Mouse (Mus musculus) left cerebral cortex, adult 8-10 months (tissue): ENCODE measurements around the gene Rptor. TPM values are rescaled to one million over a fixed set of nuclear protein-coding genes. Genes with fewer than 3 reads are reported as not detected.
A peak's percentile ranks its signal among the peaks of the same experiment; 100 is the strongest.

Experiments used
- DNase-seq, 2 experiments: peaks; one replicate each; pipeline ENCODE4 v3.0.0; 2022; ENCODE audit warnings: low spot score in 2 of 2
- total RNA-seq, 4 experiments: library from RNA; stranded (reverse); gene quantifications; 2 replicates each; pipeline ENCODE4 v1.2.4; 2022

Gene Rptor
- 10 to 100 TPM; 57.5 to 65.0 (median 61.0) TPM for total RNA-seq

DNA sequence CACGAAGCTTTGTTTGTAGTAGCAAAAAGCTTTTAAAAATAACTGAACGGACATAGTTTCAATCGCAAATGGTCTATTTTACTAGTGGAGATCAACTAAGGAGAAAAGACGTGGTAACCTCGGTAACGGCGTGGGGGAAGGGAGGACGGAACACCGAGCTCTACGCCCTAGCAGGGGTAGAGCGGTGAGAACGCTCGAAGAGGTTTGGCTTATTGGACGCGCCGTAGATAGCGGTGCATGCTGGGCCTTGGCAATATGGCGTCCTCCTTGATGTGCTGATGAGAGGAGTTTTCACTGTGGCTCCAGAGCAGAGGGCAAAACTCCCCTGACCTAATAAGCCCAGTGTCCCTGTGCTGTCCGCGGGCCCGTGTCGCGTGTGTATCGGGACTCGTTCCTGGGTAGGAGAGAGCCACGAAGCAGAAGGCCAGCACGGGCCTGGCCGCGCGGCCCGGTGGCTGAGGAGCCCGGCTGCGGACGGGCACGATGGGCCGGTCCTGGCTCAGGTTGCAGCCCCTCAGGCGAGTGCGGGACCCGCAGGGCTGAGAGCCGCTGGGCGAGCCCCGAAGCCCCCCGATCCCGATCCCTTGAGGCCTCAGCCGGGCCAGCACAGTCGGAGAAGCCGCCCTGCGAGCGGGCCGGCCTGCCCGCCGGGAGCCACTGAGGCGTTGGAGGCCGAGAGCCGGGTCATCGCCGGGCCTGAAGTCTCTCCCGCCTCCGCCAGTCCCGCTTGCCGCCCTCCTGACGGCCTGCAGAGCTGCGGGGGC is at the start of gene Rptor:
Rptor (plus strand) TSS at position 143 of the 764 bp plus-strand sequence.
- peak; percentile 97 to 100 for DNase-seq

DNA sequence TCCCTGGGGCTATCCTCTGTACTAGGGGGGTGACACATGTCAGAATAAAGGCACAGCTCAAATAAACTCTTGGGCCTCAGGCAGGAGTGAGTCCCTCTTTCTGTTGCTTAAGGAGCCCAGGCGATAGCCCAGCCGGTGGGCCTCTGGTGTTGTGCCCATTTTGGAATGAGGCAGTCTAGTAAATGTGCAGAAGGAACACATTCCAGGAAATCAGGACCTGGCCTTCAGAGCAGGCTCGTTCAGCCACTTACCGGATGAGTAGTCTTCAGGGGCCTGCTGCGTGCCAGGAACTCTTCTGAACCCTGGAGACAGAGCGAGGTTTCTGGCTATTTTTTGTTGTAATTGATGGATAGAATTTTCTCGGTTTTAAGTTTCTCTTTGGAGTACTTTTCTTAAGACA is 48.0 kb upstream of the Rptor start:
- no peak for DNase-seq

DNA sequence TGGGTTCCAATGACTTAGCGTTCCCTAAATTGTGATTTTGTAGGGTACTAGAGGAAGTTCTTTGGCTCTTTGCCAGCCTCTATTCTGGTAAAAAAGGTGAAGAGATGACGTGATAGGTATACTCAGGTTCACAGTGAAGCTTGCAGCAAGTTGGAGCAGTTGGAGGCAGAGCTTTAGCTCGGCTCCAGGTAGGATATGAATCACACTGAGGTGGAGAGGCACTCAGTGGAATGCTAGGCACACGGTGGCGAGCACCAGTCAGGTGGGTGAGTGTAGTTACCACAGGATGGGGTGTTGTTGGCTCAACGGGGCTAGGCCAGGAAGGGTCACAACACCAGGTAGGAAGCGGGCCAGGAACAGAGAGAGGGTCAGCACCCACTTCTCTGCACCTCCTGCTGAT is 47.5 kb upstream of the Rptor start:
- no peak for DNase-seq

DNA sequence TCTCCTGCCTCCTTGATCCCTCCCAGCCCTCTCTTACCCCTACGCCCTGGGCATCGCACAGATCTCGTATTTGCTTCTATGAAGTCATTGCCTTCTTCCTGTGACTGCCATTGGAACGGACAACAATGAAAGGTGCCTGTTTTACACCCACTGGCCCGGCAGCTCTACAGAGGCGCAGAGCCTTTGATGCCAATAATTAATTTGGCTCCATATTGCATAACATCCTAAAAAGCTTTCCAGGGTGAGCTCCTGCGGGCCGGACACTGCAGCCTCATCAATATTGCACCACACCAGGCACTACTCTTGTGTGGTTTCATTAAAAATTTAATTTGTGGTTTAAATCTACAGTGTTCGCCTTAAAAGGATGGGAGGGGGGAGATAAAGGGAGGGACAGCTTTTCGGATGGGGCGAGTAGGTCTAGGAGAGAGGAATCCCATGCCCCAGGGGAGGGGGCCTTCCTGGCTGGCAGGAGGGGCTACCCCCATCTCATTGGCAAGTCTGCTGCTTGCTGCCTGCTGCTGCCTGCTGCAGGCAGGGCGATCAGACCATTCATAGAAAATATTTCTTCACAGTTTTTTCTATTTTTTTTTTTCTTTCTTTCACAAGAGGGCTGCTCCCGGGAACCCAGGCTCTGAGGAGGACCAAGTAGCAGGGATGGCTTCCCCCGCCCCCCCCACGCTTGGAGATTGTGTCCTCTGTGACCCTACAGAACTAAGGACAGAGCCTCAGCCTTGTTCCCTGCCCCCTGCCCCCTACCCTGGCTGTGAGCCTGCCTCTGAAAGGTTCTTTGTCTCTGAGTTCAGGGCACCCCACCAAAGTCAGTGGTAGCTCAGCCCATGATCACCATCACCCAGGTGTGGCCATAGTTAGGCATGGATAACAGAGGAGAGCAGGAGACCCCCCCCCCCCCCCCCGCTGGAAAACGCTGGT is 44.5 kb upstream of the Rptor start:
- DNase-seq: no peak

DNA sequence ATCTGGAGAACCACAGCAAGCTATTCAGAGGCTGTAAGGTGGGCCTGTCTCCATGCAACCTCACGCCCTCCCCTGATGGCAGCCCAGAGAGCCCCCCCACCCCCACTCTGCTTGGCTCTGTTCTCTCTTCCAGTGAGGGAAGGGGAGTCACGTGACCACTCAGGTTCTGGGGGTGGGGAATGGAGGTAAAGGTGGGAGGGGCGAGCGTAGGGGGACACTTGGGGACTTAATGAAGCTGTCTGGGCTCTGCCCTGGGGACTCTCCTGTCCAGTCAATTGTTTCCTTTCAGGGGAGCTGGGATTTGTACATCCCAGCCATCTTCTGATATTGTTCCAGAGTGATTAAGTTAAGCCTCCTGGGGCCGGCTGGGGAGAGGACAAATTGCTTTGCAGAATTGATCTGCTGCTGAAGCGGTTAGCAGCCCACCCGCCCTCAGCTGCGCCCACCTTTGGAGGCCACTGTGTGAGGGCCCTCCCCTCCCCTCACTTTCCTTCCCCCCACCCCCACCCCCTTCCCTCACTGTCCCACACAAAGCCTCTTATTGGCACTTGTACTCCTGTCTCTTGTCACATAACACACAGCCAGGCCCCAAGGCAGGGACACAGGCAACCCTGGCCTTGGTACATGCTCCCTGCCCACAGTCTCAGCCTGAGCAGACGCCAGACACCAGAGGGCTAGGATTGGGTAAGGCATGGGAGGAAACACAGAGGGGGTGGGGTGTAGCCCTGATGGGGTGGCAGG is 43.7 kb upstream of the Rptor start:
- no peak for DNase-seq

DNA sequence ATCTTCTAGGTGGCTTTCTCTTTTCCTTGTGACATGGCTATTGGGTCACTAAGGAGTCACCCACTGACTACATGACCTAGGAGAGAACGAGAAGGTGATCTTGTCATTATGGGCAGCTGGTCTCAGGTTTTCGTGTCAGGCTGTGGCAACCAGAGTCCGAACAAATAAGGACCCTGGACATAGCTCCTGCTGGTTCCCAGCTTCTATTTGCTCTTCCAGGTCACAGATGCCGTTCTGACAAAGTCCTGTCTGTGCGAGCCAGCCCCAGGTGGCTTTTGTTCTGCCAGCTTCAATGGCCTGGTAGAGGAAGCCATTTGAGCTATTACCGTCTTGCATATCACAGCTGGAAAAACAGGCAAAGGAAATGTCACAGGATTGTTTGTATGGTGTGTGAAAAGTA is 40.4 kb upstream of the Rptor start:
- DNase-seq: no peak

DNA sequence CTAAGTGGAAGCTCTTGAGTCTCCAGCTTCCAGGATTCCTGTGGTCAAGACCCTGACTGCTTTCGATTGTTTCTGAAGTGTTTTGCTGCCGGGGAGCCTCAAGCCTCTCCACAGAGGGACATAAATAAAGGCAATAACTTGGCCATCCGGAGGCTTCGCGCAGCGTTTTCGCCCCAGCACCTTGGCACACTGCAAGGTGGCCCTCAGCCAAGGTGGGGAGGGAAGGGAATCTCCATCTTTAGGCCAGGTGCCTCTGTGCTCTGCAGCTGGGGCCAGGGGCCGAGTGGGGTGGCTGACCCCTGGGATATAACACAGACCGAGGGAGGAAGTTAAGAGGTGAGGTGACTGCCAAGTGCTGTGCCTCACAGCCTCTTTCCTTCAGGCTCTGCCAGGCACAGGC is 39.5 kb upstream of the Rptor start:
- DNase-seq: no peak

DNA sequence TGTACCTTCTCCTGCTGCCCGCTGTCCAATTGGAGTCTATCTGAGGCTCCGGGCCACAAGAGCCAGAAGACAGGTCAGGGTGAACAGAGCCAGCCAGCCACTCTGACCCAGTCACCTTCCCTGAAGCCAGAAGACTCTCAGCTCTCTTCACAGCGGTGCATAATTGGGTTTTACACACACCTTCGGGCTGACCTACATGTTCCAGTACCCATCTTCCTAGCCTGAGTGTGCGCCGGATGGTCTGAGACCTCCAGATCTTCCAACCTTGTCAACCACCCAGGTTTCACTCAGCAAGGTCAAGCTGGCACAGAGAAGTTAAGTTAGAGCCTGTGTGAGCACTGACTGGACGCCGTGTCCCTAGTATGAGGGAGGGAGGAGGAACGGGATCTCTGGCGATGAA is 38.3 kb upstream of the Rptor start:
- no peak for DNase-seq

DNA sequence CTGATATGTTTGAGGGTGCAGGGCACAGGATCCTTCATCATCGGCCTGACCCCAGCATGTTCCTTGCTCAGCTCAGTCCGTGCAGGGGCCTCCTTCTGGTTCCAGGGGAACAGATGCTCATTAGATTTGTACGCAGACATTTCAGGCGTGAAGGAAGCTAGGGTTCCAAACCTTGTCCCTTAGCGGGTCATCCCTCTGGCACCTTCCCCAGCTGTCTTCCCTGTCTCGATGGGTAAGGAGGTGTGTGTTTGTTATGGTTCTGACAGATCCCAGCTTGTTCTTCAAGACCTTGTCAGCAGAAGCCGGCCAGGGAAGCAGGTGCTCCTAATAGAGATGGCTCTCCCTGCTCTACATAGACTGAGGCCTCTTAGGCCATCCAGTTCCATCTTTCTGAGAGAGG is 37.7 kb upstream of the Rptor start:
- no peak for DNase-seq

DNA sequence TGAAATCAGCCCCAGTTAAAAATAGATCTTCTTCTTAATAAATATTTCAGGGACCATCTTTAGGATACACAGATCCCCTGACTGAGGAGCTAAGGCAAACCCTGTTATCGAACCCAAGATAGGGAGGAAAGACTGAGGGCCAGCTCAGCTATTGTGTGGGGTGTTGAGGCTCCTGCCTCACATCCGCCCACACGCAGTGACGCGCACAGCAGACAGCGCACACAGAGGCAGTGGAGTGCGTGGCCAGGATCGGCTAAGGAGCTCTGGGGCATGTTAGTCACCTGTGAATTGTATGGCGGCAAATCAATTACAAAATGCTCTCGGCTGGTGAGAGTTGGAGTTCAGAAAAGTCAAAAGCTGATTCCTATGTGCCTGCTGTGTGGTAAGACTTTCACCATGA is 37.0 kb upstream of the Rptor start:
- peak in 1 of 2 experiments; percentile 51 for DNase-seq

DNA sequence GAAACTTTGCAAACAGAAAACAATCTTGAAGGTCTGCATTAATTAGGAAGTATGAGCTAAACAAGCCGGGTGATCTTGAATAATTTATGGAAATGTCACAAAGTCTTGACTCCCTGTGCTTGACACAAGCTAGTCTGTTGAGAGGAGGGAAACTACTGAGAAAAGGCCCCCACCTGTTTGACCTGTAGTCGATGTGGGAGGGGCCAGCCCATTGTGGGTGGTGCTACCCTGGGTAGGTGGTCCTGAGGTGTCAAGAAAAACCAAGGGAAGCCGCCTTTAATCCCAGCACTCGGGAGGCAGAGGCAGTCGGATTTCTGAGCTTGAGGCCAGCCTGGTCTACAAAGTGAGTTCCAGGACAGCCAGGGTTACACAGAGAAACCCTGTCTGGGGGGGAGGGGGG is 36.5 kb upstream of the Rptor start:
- DNase-seq: no peak

DNA sequence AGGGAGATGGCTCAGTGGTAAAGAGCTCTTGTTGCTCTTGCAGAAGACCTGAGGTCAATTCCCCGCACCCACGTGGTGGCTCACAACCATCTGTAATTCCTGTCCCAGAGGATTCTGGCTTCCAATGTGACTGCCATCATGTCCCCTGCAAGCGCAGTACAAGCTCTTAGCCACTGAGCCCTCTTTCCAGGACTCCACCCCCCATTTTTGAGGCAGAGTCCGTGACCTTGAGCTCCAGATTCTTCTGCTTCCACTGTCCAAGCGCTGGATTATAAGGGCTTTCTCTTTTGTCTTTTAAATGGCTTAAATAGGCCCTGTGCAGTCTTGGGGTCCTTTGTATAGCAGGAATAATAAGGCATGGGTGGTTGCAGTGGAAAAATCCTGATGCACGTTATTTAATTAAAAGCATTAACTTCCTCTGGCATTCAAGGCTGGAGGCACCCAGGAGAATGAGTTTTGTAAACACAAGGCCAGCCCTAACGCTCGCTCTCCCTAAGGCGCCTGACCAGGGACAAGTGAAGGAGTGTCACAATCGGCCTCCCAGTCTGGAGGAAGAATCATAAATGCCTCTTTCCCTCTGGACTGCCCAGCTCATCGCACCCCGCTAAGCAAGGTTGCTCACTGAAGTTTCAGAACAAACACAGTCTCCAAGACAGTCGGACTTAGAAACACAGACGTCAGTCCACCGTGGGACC is 30.2 kb upstream of the Rptor start:
- no peak for DNase-seq

DNA sequence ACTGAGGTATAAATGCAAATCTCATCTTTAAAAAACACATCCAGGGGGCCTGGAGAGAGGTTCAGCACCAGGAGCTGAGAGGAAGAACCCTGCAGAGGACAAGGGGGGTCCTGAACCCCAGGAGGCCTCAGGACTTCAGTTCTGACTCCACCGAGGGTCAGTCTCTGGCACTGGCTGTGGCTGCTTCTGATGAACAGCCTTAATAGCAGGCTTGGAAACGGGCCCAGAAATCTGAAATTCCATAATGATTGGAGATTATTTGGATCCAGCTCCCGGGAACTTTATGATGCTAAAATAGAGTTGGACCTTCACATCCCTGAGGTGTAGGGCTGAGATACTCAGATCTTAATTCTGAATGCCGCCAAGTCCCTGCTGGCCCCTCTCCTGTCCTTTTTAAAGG is 25.9 kb upstream of the Rptor start:
- no peak for DNase-seq

DNA sequence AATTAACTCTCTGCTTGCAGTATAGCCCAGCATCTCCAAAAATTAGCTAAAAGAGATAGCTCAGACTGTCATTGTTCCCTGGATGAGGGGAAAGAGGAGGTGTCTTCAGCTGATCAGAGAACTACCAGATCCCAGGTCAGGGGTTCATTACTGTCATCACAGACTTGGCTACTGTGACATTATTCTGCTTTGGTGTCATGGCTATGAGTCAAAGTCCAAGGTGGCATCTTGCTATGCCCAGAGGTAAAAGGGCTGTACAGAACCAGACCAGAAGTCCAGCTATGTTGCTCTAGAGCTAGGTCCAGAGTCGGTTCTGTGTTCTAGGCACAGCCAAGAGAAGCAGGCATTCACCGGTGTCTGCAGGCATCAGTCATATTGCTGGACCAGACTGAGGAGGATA is 25.0 kb upstream of the Rptor start:
- no peak for DNase-seq

DNA sequence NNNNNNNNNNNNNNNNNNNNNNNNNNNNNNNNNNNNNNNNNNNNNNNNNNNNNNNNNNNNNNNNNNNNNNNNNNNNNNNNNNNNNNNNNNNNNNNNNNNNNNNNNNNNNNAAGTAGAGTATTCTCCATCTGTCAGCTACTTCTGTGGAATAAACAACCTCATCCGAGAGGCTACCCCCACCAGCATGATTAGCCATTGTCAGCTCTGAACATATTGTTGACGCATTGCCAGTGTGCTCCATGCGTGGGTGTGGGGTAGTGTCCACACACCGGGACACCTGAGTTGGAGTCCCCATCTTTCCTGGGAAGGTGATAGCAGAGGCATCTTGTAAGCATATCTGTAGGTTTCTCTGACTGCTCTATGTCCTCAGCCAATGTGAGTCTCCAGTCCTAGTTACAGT is 16.2 kb upstream of the Rptor start:
- peak in 1 of 2 experiments; percentile 18 for DNase-seq

DNA sequence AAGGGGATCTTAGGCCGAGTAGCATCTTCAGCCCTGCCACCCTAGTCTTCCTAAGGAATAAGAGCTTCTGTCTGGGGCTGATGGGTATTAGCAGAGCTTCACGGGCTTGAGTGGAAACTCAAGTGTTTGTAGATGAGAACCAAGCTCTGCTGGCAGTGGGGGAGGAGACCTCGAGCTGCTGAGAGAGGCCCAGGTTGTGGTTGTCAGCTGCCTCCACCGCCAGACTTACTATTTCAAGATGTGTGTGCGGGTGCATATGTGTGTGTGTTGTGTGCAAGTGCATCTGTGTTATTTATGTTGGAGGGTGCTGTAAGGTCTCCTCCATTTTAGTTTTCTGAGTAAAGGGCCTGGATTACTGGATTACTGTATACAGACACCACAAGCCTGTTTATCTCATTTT is 15.6 kb upstream of the Rptor start:
- DNase-seq: peak in 1 of 2 experiments; percentile 23

DNA sequence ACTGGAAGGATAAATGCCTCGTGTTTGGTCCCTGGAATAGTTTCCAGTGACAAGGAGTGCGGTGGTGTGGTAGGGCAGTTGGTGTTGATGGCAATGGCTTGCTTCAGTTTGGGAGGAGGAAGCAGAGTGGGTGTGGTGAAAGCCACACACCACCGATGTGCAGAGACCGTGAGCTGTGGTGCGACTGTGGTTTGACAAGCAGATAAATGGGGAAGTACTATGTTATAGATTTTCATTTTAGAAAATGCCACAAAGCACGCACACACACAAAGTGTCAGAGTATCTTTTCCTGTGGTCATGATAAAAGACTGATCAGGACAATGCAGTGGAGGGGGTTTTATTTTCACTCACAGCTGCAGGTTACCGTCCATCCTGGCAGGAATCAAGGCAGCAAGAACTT is 13.5 kb upstream of the Rptor start:
- DNase-seq: no peak

DNA sequence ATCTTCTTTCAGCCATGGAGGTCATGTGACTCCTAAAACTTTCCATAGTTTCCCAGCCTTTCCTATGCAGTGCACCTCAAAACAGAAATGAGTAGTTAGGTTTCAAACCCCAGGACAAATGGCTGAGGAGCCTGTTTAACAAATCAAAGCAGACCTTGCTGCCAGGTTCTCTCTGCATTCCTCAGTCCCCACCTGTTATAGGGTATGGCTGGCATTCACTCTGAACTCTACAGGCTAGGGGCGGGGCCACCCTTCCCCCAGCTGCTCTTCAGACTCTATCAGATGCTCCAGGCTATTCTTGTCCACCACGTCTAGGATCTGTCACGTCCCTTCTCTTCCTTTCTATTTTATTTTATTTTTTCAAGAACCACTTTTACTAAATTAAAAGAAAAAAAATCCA is 8.7 kb upstream of the Rptor start:
- DNase-seq: no peak

DNA sequence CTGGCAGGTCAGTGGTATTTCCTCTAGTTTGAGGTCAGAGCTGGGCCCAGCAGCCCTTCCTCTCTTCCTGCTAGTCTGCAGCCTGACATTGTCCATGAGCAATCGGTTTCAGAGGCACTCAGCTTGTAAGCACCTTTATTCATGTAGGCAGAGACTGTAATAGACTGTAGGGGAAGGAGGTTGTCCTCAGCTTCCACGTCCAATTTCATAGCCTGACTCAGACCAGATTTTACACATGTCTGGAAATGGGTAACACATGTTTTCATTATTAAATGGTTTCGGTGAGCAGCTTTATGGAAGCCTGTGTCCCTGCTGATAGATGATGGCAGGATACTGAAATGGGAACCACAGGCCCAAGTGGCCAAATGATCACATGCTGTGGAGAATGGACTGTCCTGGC is 3.8 kb upstream of the Rptor start:
- no peak for DNase-seq

DNA sequence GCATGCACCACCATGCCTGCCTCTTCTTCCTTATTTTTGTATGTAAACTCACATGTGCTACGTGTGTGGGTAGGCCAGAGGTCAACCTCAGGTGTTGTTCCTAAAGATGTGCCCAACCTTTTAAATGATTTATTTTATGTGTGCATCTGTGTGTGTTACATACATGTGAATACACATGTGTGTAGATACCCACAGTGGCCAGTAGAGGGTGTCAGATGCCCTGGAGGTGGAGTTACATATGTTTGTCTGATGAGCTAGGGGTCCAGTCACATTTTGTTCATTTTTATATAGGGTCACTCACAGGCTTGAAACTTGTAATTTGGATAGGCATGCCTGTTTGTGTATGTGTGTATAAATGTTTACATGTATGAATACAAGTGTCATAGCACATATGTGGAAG is 2.4 kb upstream of the Rptor start:
- DNase-seq: no peak

DNA sequence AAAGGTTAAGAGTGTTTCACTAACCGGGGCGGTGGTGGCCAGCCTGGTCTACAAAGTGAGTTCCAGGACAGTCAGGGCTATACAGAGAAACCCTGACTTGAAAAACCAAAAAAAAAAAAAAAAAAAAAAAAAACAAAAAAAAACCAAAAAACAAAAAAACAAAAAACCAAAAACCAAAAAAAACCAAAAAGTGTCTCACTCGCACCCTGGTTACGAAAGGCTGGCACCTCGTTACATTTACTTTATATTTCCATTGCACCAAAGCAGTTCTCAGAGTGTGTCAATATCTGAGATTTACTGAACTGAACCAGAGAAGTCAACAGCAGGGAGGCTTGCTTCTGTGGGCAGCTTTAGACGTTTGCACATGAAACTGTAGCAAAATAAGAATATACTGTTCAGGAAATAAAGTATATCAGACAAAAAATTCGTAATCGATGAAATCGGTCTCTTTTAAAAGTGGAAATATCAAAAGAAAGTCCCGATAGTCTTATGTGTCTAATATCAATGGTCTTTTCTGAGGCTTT is 466 bp upstream of the Rptor start:
- no peak for DNase-seq
